Mouse (Mus musculus): ENCODE results near the gene Adamts7.

DNA sequence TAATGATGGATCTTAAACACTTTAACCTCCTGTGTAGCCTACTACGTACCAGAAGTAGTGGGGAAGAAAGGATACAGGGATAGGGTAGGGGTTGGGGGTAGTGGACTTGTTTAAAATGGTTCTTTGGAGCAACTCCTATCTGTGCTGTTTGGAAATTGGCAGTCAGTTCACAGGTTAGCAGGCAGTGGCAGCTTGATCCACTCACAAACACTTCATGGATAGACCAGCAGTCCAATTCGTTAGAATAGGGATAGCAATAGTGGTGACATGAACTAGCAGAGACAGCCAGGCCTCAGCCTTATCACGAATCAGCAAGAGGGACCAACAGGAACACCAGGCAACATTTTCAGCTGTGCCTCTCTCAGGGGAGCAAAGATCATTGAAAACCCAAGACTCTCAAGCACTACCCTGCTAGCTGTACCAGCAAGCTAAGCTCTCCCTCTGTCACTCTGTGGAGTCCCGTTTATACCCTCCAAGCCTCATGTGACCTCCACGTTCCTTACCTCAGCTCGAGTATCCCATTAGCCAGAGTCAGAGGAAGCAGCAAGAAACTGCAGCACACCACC, 34.1 kb upstream of the Adamts7 start:
- TF ChIP-seq CTCF (IDR thresholded peaks at IDR 0.05; ENCODE audit: control insufficient read depth, insufficient read depth, insufficient read length) (no peak), MAX (IDR thresholded peaks at IDR 0.05) (no peak), CEBPB (IDR thresholded peaks at IDR 0.05; ENCODE audit: low read depth) (no peak), MYOD1 (IDR thresholded peaks at IDR 0.05; ENCODE audit: control insufficient read depth, insufficient read length, low read depth) (no peak), USF1 (IDR thresholded peaks at IDR 0.05; ENCODE audit: low read depth) (no peak), FOSL1 (IDR thresholded peaks at IDR 0.05; ENCODE audit: insufficient read depth, low read length, poor library complexity, severe bottlenecking) (no peak), MYOG (IDR thresholded peaks at IDR 0.05; ENCODE audit: control insufficient read depth, extremely low read depth, insufficient read length) (no peak)

Data from C2C12 (cell line).